Mouse (Mus musculus) right cerebral cortex, postnatal 25 days (tissue): Measurements from ENCODE around the gene Nop9.
A peak's percentile ranks its signal among the peaks of the same experiment; 100 is the strongest.

ENCODE experiments used
- DNase-seq: peaks from one replicate; pipeline ENCODE4 v3.0.0; 2022

Nop9 gene

GRCm38 (mm10) chr14:55777806-55778205 is 32.3 kb downstream of the Nop9 start:
- no peak for DNase-seq

- no peak for DNase-seq
These were observed 33.2 kb downstream of the Nop9 start for GRCm38 (mm10) chr14:55778686-55779085.

DNA sequence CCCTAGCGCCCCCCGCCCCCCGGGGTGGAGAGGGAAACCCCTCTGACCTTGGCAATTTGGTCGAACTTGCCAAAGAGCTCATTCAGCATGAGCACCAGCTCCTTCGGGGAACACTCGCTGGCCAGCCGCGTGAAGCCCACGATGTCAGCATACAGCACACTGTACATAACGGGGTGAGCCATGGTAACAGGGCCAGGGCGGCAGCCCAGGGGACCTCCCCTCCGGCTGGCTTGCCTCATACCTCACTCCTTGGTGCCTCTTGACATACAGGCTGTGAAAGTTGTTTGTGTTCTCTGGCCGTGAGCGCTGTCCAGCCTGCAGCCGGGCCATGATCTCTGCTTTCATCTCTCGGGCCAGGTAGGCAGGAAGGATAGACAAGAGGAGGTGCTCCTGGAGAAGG is 34.2 kb downstream of the Nop9 start:
- DNase-seq = no peak

DNA sequence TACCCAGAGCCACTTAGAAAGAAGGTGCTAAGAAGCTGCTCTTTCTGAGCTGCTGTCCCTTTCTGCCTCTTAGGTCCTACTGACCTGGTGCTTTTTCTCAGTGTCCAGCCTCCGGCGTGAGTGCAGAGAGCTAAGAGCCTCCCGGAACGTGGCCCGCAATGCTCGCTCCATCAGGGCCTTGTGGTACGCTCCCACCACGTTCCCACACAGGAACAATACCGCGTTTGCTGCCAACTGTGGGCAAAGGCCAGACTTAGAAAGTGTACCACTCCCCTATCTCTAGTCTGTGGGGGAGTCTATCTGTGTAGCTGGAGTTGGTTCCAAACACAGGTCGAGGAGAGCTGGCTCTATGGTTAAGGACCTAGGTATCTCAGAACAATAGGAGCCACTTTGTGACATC is 35.2 kb downstream of the Nop9 start:
- no peak for DNase-seq

DNA sequence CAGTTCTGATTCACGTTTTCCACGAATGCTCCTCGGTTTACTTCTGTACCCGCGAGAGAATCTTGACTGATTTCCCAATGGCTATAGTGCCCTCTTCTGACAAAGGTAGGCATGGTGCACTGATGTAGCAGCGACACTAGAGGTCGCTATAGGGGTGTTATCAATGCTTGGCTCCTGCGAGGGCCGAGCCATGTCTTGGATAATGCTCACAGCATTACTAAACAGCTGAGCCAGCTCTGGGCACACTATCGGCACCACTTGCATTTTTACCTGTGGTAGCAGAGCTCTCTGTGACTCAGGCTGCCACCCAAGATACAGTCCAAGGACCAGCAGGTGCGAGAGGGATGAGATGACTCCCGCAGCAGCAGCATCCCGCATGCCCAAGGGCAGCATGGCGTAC is 35.8 kb downstream of the Nop9 start:
- peak; percentile 45 for DNase-seq

- no peak for DNase-seq
These were observed 37.0 kb downstream of the Nop9 start for GRCm38 (mm10) chr14:55782361-55782960.

GRCm38 (mm10) chr14:55783171-55783957 is 37.9 kb downstream of the Nop9 start:
- DNase-seq = no peak

- no peak for DNase-seq
These were observed 38.4 kb downstream of the Nop9 start, which contains the start of gene Adcy4 for GRCm38 (mm10) chr14:55783958-55784235. TSS of gene Adcy4 (minus strand) at chr14:55784095.

- no peak for DNase-seq
These were observed 39.7 kb downstream of the Nop9 start for GRCm38 (mm10) chr14:55785195-55785594.

DNA sequence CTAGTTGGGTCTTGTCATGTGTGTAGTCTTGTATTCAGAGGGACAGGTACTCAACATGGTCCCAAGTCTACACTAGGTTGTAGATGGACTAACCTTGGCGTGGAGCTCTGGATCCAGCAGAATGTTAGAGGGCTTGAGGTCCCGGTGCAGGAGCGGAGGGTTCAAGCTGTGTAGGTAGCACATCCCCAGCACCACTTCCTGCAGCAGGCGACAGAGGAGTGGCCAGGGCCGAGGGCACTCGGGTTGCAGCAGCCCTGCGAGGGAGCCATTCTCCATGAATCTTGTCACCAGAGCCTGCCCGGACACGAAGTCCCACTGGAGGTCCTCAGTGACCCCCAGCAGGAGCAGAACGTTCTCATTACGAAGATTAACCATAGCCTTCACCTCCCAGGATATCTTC is 42.2 kb downstream of the Nop9 start:
- no peak for DNase-seq

GRCm38 (mm10) chr14:55788256-55789050 is 43.0 kb downstream of the Nop9 start, which contains the start of gene Ripk3:
TSS of gene Ripk3 (minus strand) at chr14:55788865.
- no peak for DNase-seq

DNA sequence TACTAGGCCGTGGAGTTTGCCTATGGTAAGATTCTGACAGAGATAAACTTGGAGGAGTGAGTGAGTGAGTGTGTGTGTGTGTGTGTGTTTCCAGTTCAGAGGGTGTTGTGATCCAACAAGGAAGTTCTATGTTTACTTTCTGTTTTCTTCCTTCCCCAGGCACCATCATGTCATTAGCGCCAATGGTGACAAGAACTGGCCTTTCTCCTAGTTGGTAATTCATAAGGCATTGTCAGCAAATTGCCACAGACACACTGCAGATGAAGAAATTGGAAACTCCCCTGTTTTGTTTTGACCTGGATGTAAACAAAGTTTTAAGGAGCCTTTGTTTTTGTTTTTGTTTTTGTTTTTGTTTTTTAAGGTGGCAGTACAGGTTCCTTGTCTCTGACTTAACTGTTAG is 48.0 kb downstream of the Nop9 start:
- DNase-seq = no peak

DNA sequence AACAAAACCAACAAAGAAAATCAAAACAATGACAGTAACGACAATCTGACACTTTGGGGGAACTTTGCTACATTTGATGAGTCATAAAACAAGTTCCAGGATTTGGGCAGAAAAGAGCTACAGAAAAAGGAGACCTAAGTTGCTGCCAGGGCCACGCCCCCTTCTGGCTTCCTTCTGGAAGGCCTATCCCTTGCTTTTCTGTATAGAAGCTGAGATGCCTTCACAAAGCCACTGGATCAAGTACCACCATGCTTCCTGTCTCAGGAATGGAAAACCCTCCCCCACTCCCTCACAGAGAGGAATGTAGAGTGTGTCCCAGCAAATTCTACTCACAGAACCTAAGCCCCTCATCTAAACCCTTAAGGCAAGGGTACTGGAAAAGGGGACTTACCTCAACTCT is 48.5 kb downstream of the Nop9 start:
- DNase-seq = no peak

GRCm38 (mm10) chr14:55795380-55796163 is 50.1 kb downstream of the Nop9 start:
- DNase-seq = no peak
